Mouse (Mus musculus): ENCODE measurements around the gene Fh1. TPM values are rescaled to one million over a fixed set of nuclear protein-coding genes. Genes with fewer than 3 reads are reported as not detected.
A peak's percentile ranks its signal among the peaks of the same experiment; 100 is the strongest.

Fh1 gene
- polyA plus RNA-seq, 1 experiment: 115 TPM

GRCm38 (mm10) chr1:175625990-175626692 lies 706 bp upstream of the Fh1 start:
- H3K4me3 ChIP-seq: peak overlapping the region; percentile 46
- no peaks in the 10 kb centered on the region for H3K36me3 ChIP-seq (ENCODE audit: control insufficient read depth, insufficient read depth)
- peak overlapping the region; percentile 51 for H3ac ChIP-seq (ENCODE audit: control insufficient read depth, insufficient read length)
- H3K4me2 ChIP-seq (ENCODE audit: low read depth): peak overlapping the region; percentile 94
- peaks cover 29% of the 10 kb centered on the region for H3K79me2 ChIP-seq (ENCODE audit: control insufficient read depth, insufficient read depth)
- no peaks in the 10 kb centered on the region for H3K27me3 ChIP-seq (ENCODE audit: control insufficient read depth, insufficient read depth, insufficient read length)
- no peak for TF ChIP-seq USF1 (IDR thresholded peaks at IDR 0.05; ENCODE audit: low read depth)
- TF ChIP-seq MAX (IDR thresholded peaks at IDR 0.05; ENCODE audit: low read depth): no peak
- TF ChIP-seq MYOD1 (IDR thresholded peaks at IDR 0.05; ENCODE audit: control insufficient read depth in 1 of 3, insufficient read length in 2 of 3, low read depth in 2 of 3): no peak
- no peak for TF ChIP-seq MYOG (IDR thresholded peaks at IDR 0.05; ENCODE audit: control insufficient read depth in 1 of 3, insufficient read depth in 1 of 3, insufficient read length in 2 of 3, low read depth in 2 of 3)
- no peak for TF ChIP-seq TCF3 (IDR thresholded peaks at IDR 0.05; ENCODE audit: insufficient read length, low read depth)
- TF ChIP-seq E2F4 (IDR thresholded peaks at IDR 0.05; ENCODE audit: insufficient read depth): no peak
- no peak for TF ChIP-seq POLR2A (IDR thresholded peaks at IDR 0.05; ENCODE audit: insufficient read length, low read depth)

GRCm38 (mm10) chr1:175623656-175624055 lies 1.8 kb downstream of the Fh1 start:
- Histone ChIP-seq H3ac (ENCODE audit: control insufficient read depth, insufficient read length) (no peak overlapping the region), H3K79me2 (ENCODE audit: control insufficient read depth, insufficient read depth) (peaks cover 33% of the 10 kb centered on the region), H3K4me3 (no peak overlapping the region), H3K27me3 (ENCODE audit: control insufficient read depth, insufficient read depth, insufficient read length) (no peaks in the 10 kb centered on the region), H3K36me3 (ENCODE audit: control insufficient read depth, insufficient read depth) (peaks cover 17% of the 10 kb centered on the region), H3K4me2 (ENCODE audit: low read depth) (no peak overlapping the region)
- TF ChIP-seq POLR2A (IDR thresholded peaks at IDR 0.05; ENCODE audit: insufficient read length, low read depth): no peak

GRCm38 (mm10) chr1:175619814-175620431 lies 5.5 kb downstream of the Fh1 start, which contains the start of gene Kmo:
Gene Kmo (plus strand): TSS chr1:175620381.
- no peaks in the 10 kb centered on the region for H3K27me3 ChIP-seq (ENCODE audit: control insufficient read depth, insufficient read depth, insufficient read length)

GRCm38 (mm10) chr1:175614992-175615391 lies 10.4 kb downstream of the Fh1 start:
- Histone ChIP-seq H3K4me2 (ENCODE audit: low read depth) (no peak overlapping the region), H3K4me3 (no peak overlapping the region), H3K27me3 (ENCODE audit: control insufficient read depth, insufficient read depth, insufficient read length) (no peaks in the 10 kb centered on the region), H3K36me3 (ENCODE audit: control insufficient read depth, insufficient read depth) (peaks cover 69% of the 10 kb centered on the region), H3ac (ENCODE audit: control insufficient read depth, insufficient read length) (no peak overlapping the region), H3K79me2 (ENCODE audit: control insufficient read depth, insufficient read depth) (no peaks in the 10 kb centered on the region)
- TF ChIP-seq CEBPB (IDR thresholded peaks at IDR 0.05; ENCODE audit: insufficient read depth, poor library complexity, severe bottlenecking) (no peak), TCF3 (IDR thresholded peaks at IDR 0.05; ENCODE audit: insufficient read length, low read depth) (no peak), MAX (IDR thresholded peaks at IDR 0.05; ENCODE audit: low read depth) (no peak), E2F4 (IDR thresholded peaks at IDR 0.05; ENCODE audit: insufficient read depth) (no peak), USF1 (IDR thresholded peaks at IDR 0.05; ENCODE audit: low read depth) (no peak), TCF12 (IDR thresholded peaks at IDR 0.05; ENCODE audit: insufficient read depth, poor library complexity, severe bottlenecking) (no peak), SRF (IDR thresholded peaks at IDR 0.05; ENCODE audit: control insufficient read depth, insufficient read length, low read depth) (no peak), POLR2AphosphoS2 (IDR thresholded peaks at IDR 0.05; ENCODE audit: insufficient read length, low read depth) (no peak)

More at GRCm38 (mm10) chr1:175619814-175620431, 5.5 kb downstream of the Fh1 start, which contains the start of gene Kmo:
- Histone ChIP-seq H3K79me2 (ENCODE audit: control insufficient read depth, insufficient read depth) (peaks cover 30% of the 10 kb centered on the region), H3K4me3 (no peak within 1 kb of the TSS), H3K36me3 (ENCODE audit: control insufficient read depth, insufficient read depth) (peaks cover 42% of the 10 kb centered on the region), H3ac (ENCODE audit: control insufficient read depth, insufficient read length) (no peak within 1 kb of the TSS), H3K4me2 (ENCODE audit: low read depth) (no peak within 1 kb of the TSS)
- no peak for TF ChIP-seq POLR2AphosphoS2 (IDR thresholded peaks at IDR 0.05; ENCODE audit: insufficient read length, low read depth)
- no peak for TF ChIP-seq MYOD1 (IDR thresholded peaks at IDR 0.05; ENCODE audit: control insufficient read depth in 1 of 3, insufficient read length in 2 of 3, low read depth in 2 of 3)
- no peak for TF ChIP-seq TCF12 (IDR thresholded peaks at IDR 0.05; ENCODE audit: insufficient read depth, poor library complexity, severe bottlenecking)
- no peak for TF ChIP-seq TCF3 (IDR thresholded peaks at IDR 0.05; ENCODE audit: insufficient read length, low read depth)
- TF ChIP-seq CEBPB (IDR thresholded peaks at IDR 0.05; ENCODE audit: insufficient read depth, poor library complexity, severe bottlenecking): no peak
- TF ChIP-seq E2F4 (IDR thresholded peaks at IDR 0.05; ENCODE audit: insufficient read depth): no peak
- no peak for TF ChIP-seq REST (IDR thresholded peaks at IDR 0.05; ENCODE audit: insufficient read depth, insufficient read length)
- no peak for TF ChIP-seq MYOG (IDR thresholded peaks at IDR 0.05; ENCODE audit: control insufficient read depth in 1 of 3, insufficient read depth in 1 of 3, insufficient read length in 2 of 3, low read depth in 2 of 3)
- TF ChIP-seq SRF (IDR thresholded peaks at IDR 0.05; ENCODE audit: control insufficient read depth, insufficient read length, low read depth): no peak
- no peak for TF ChIP-seq POLR2A (IDR thresholded peaks at IDR 0.05; ENCODE audit: insufficient read length, low read depth)

GRCm38 (mm10) chr1:175608708-175609107 lies 16.7 kb downstream of the Fh1 start:
- Histone ChIP-seq H3K4me3 (no peak overlapping the region), H3ac (ENCODE audit: control insufficient read depth, insufficient read length) (no peak overlapping the region), H3K79me2 (ENCODE audit: control insufficient read depth, insufficient read depth) (no peaks in the 10 kb centered on the region), H3K4me2 (ENCODE audit: low read depth) (no peak overlapping the region), H3K36me3 (ENCODE audit: control insufficient read depth, insufficient read depth) (peaks cover 47% of the 10 kb centered on the region), H3K27me3 (ENCODE audit: control insufficient read depth, insufficient read depth, insufficient read length) (no peaks in the 10 kb centered on the region)
- TF ChIP-seq MYOD1 (IDR thresholded peaks at IDR 0.05; ENCODE audit: control insufficient read depth in 1 of 3, insufficient read length in 2 of 3, low read depth in 2 of 3) (no peak), POLR2A (IDR thresholded peaks at IDR 0.05; ENCODE audit: insufficient read length, low read depth) (no peak), SRF (IDR thresholded peaks at IDR 0.05; ENCODE audit: control insufficient read depth, insufficient read length, low read depth) (no peak), MAX (IDR thresholded peaks at IDR 0.05; ENCODE audit: low read depth) (no peak), TCF12 (IDR thresholded peaks at IDR 0.05; ENCODE audit: insufficient read depth, poor library complexity, severe bottlenecking) (no peak), REST (IDR thresholded peaks at IDR 0.05; ENCODE audit: insufficient read depth, insufficient read length) (no peak), MYOG (IDR thresholded peaks at IDR 0.05; ENCODE audit: control insufficient read depth in 1 of 3, insufficient read depth in 1 of 3, insufficient read length in 2 of 3, low read depth in 2 of 3) (no peak), POLR2AphosphoS2 (IDR thresholded peaks at IDR 0.05; ENCODE audit: insufficient read length, low read depth) (no peak)
